Mouse (Mus musculus) MEL (cell line): ENCODE measurements at regions not wholly inside any gene's neighbourhood (a gene's known extent, or its start where the extent isn't known, plus 50 kb on each side); places are given as distances from the start of the nearest gene placed in this dataset.

Source experiments
- DNase-seq: peaks from one replicate; pipeline ENCODE4 v3.0.0; 2011; ENCODE audit warnings: low read depth, low spot score
- H3K27ac ChIP-seq: 2 replicates; pipeline ENCODE4 v1.5.1; 2012; ENCODE audit warnings: low read depth, mild to moderate bottlenecking, control low read depth, low read length, moderate library complexity; ENCODE audit not compliant: control insufficient read depth
- H3K27me3 ChIP-seq, 2 experiments: fragments of 150-350 bp in 1 of 2; sonication (generic) in 1 of 2; 2 replicates each; pipeline ENCODE4 v1.6.1; 2012; ENCODE audit warnings: low read length in 2 of 2, mild to moderate bottlenecking in 2 of 2, improper control_type of control experiment in 1 of 2, moderate library complexity in 1 of 2; ENCODE audit not compliant: insufficient read depth in 2 of 2, control insufficient read depth in 1 of 2
- H3K36me3 ChIP-seq, 2 experiments: 2 replicates each; pipeline ENCODE4 v1.6.1; 2012 to 2014; ENCODE audit warnings: low read length in 2 of 2, improper control_type of control experiment in 1 of 2, inconsistent platforms in 1 of 2, mild to moderate bottlenecking in 1 of 2; ENCODE audit not compliant: insufficient read depth in 2 of 2, control insufficient read depth in 1 of 2
- H3K4me1 ChIP-seq, 2 experiments: fragments of 150-350 bp in 1 of 2; sonication (generic) in 1 of 2; 2 replicates each; pipeline ENCODE4 v1.6.1; 2012; ENCODE audit warnings: low read length in 2 of 2, improper control_type of control experiment in 1 of 2, mild to moderate bottlenecking in 1 of 2; ENCODE audit not compliant: insufficient read depth in 2 of 2, control insufficient read depth in 1 of 2
- H3K4me3 ChIP-seq, 2 experiments: fragments of 150-350 bp in 1 of 2; sonication (generic) in 1 of 2; 2 replicates each; pipeline ENCODE4 v1.5.1; 2012; ENCODE audit warnings: low read depth in 2 of 2, low read length in 2 of 2, mild to moderate bottlenecking in 2 of 2, moderate library complexity in 2 of 2, control low read depth in 1 of 2, improper control_type of control experiment in 1 of 2; ENCODE audit not compliant: control insufficient read depth in 1 of 2, insufficient read depth in 1 of 2
- H3K79me2 ChIP-seq: 2 replicates; pipeline ENCODE4 v1.6.1; 2012; ENCODE audit warnings: mild to moderate bottlenecking, low read length, moderate library complexity; ENCODE audit not compliant: control insufficient read depth, poor library complexity, insufficient read depth
- H3K9ac ChIP-seq: 2 replicates; pipeline ENCODE4 v1.6.1; 2012; ENCODE audit warnings: low read depth, mild to moderate bottlenecking, control low read depth, low read length, moderate library complexity; ENCODE audit not compliant: control insufficient read depth, poor library complexity, severe bottlenecking
- H3K9me3 ChIP-seq: fragments of 150-350 bp; sonication (generic); replicated peaks from 2 replicates; pipeline ENCODE4 v1.6.1; 2012; ENCODE audit warnings: mild to moderate bottlenecking, low read length, improper control_type of control experiment, moderate library complexity; ENCODE audit not compliant: insufficient read depth
- CHD1 ChIP-seq: IDR thresholded peaks from 2 replicates; pipeline ENCODE4 v1.6.1; 2012; ENCODE audit warnings: low read depth, mild to moderate bottlenecking, inconsistent platforms, low read length, improper control_type of control experiment
- CHD2 ChIP-seq: IDR thresholded peaks from 2 replicates; pipeline ENCODE4 v1.6.1; 2011; ENCODE audit warnings: low read length, improper control_type of control experiment
- CTCF ChIP-seq, 3 experiments: IDR thresholded peaks in 2 of 3; conservative IDR thresholded peaks in 1 of 3; 2 replicates each; pipeline ENCODE4 v1.5.1; 2011 to 2012; ENCODE audit warnings: low read length in 3 of 3, low read depth in 2 of 3, mild to moderate bottlenecking in 2 of 3, improper control_type of control experiment in 1 of 3, inconsistent platforms in 1 of 3, mixed read lengths in 1 of 3, moderate library complexity in 1 of 3; ENCODE audit not compliant: control insufficient read depth in 1 of 3, insufficient read depth in 1 of 3, poor library complexity in 1 of 3, severe bottlenecking in 1 of 3
- ELF1 ChIP-seq: IDR thresholded peaks from 2 replicates; pipeline ENCODE4 v1.6.1; 2014; ENCODE audit warnings: low read depth, mild to moderate bottlenecking, inconsistent platforms, low read length, improper control_type of control experiment, moderate library complexity
- GABPA ChIP-seq: IDR thresholded peaks from 2 replicates; pipeline ENCODE4 v1.6.1; 2012; ENCODE audit warnings: low read depth, mild to moderate bottlenecking, inconsistent platforms, low read length, improper control_type of control experiment, moderate library complexity
- HCFC1 ChIP-seq: IDR thresholded peaks from 2 replicates; pipeline ENCODE4 v1.6.1; 2012; ENCODE audit warnings: low read depth, mild to moderate bottlenecking, inconsistent platforms, low read length, improper control_type of control experiment, moderate library complexity
- JUND ChIP-seq: IDR thresholded peaks from 2 replicates; pipeline ENCODE4 v1.6.1; 2011; ENCODE audit warnings: low read depth, mild to moderate bottlenecking, improper control_type of control experiment, low read length
- MAFK ChIP-seq: IDR thresholded peaks from 2 replicates; pipeline ENCODE4 v1.6.1; 2011; ENCODE audit warnings: low read depth, mild to moderate bottlenecking, low read length, improper control_type of control experiment, borderline replicate concordance
- MAX ChIP-seq: IDR thresholded peaks from 2 replicates; pipeline ENCODE4 v1.6.1; 2011; ENCODE audit warnings: low read length, improper control_type of control experiment
- MAZ ChIP-seq: IDR thresholded peaks from 2 replicates; pipeline ENCODE4 v1.6.1; 2012; ENCODE audit warnings: low read depth, mild to moderate bottlenecking, inconsistent platforms, low read length, improper control_type of control experiment
- MEF2A ChIP-seq: IDR thresholded peaks from 2 replicates; pipeline ENCODE4 v1.6.1; 2014; ENCODE audit warnings: low read depth, mild to moderate bottlenecking, inconsistent platforms, low read length, improper control_type of control experiment; ENCODE audit not compliant: poor library complexity, insufficient replicate concordance, severe bottlenecking; ENCODE audit errors: extremely low read depth
- MXI1 ChIP-seq: IDR thresholded peaks from 2 replicates; pipeline ENCODE4 v1.6.1; 2011; ENCODE audit warnings: mild to moderate bottlenecking, low read depth, low read length, improper control_type of control experiment
- MYB ChIP-seq: IDR thresholded peaks from 2 replicates; pipeline ENCODE4 v1.6.1; 2011; ENCODE audit warnings: mild to moderate bottlenecking, low read depth, low read length, improper control_type of control experiment
- MYC ChIP-seq: IDR thresholded peaks from 2 replicates; pipeline ENCODE4 v1.6.1; 2011; ENCODE audit warnings: low read depth, mild to moderate bottlenecking, low read length, improper control_type of control experiment, moderate library complexity
- NELFE ChIP-seq: IDR thresholded peaks from 2 replicates; pipeline ENCODE4 v1.6.1; 2011; ENCODE audit warnings: low read depth, low read length, improper control_type of control experiment
- POLR2AphosphoS5 ChIP-seq: IDR thresholded peaks from 2 replicates; pipeline ENCODE4 v1.6.1; 2012; ENCODE audit warnings: low read depth, borderline replicate concordance, mild to moderate bottlenecking, inconsistent platforms, low read length, moderate library complexity, mixed read lengths
- RAD21 ChIP-seq: IDR thresholded peaks from 2 replicates; pipeline ENCODE4 v1.6.1; 2011; ENCODE audit warnings: mild to moderate bottlenecking, low read depth, low read length, improper control_type of control experiment
- SMC3 ChIP-seq: IDR thresholded peaks from 2 replicates; pipeline ENCODE4 v1.6.1; 2011; ENCODE audit warnings: low read depth, low read length, improper control_type of control experiment
- TBP ChIP-seq: IDR thresholded peaks from 2 replicates; pipeline ENCODE4 v1.8.0; 2011; ENCODE audit warnings: low read depth, low read length, improper control_type of control experiment
- UBTF ChIP-seq: IDR thresholded peaks from 2 replicates; pipeline ENCODE4 v1.6.1; 2012; ENCODE audit warnings: low read depth, mild to moderate bottlenecking, inconsistent platforms, low read length, improper control_type of control experiment, moderate library complexity, borderline replicate concordance; ENCODE audit not compliant: insufficient read depth
- USF2 ChIP-seq, 2 experiments: IDR thresholded peaks; 2 replicates each; pipeline ENCODE4 v1.6.1; 2011 to 2012; ENCODE audit warnings: improper control_type of control experiment in 2 of 2, low read length in 2 of 2, borderline replicate concordance in 1 of 2, inconsistent platforms in 1 of 2, low read depth in 1 of 2, mild to moderate bottlenecking in 1 of 2; ENCODE audit not compliant: insufficient read depth in 1 of 2
- ZC3H11A ChIP-seq: IDR thresholded peaks from 2 replicates; pipeline ENCODE4 v1.6.1; 2012; ENCODE audit warnings: low read depth, mild to moderate bottlenecking, inconsistent platforms, low read length, improper control_type of control experiment
- ZKSCAN1 ChIP-seq: IDR thresholded peaks from 2 replicates; pipeline ENCODE4 v1.6.1; 2012; ENCODE audit warnings: low read depth, mild to moderate bottlenecking, inconsistent platforms, low read length, improper control_type of control experiment, moderate library complexity
- ZMIZ1 ChIP-seq: IDR thresholded peaks from 2 replicates; pipeline ENCODE4 v1.6.1; 2012; ENCODE audit warnings: low read depth, mild to moderate bottlenecking, inconsistent platforms, low read length, improper control_type of control experiment, moderate library complexity
- ZNF384 ChIP-seq: IDR thresholded peaks from 2 replicates; pipeline ENCODE4 v1.6.1; 2012; ENCODE audit warnings: low read depth, mild to moderate bottlenecking, inconsistent platforms, low read length, improper control_type of control experiment

DNA sequence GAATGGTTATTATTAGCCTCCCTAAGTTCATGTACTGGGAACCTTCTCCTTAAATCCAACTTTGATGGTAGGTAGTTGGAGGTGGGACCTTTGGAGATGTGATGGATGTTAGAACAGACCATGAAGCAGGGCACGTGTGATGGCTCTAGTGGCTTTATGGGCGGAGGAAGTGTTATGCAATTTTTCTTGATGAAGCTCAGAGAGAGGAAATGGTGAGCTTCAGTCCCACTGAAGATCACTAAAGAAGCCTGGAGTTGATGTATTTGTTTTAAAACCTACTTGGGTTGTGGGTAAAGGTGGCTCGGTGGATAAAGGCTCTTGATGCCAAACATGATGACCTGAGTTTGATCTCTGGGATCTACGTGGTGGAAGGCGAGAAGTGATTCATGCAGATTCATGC, 66.5 kb upstream of the Neurl1b start:
- H3K27ac ChIP-seq = no peak overlapping the region
- no peak for DNase-seq
- TF ChIP-seq ELF1 (no peak), USF2 (IDR thresholded peaks at IDR 0.05; ENCODE audit: borderline replicate concordance in 1 of 2, insufficient read depth in 1 of 2, low read depth in 1 of 2, low read length in 2 of 2) (no peak), RAD21 (no peak), NELFE (no peak), UBTF (no peak), MYC (no peak), POLR2AphosphoS5 (no peak), ZC3H11A (no peak), ZKSCAN1 (no peak), CTCF (IDR thresholded peaks at IDR 0.05 in 2 of 3, conservative IDR thresholded peaks at IDR 0.05 in 1 of 3; ENCODE audit: control insufficient read depth in 1 of 3, insufficient read depth in 1 of 3, low read depth in 2 of 3, low read length in 3 of 3, poor library complexity in 1 of 3, severe bottlenecking in 1 of 3) (no peak), GABPA (no peak), SMC3 (no peak), MAZ (no peak), JUND (no peak), CHD1 (no peak), MAFK (no peak), TBP (no peak), ZMIZ1 (no peak), CHD2 (no peak)
- no peak overlapping the region for H3K4me3 ChIP-seq
- no peaks in the 10 kb centered on the region for H3K9me3 ChIP-seq
- no peaks in the 10 kb centered on the region for H3K36me3 ChIP-seq
- no peaks in the 10 kb centered on the region for H3K4me1 ChIP-seq
- H3K9ac ChIP-seq = no peak overlapping the region
- no peaks in the 10 kb centered on the region for H3K79me2 ChIP-seq
- H3K27me3 ChIP-seq = peaks cover 3% of the 10 kb centered on the region in 2 experiments; a peak in 3 of 4 replicates

- Histone ChIP-seq H3K36me3 (no peaks in the 10 kb centered on the region), H3K4me3 (no peak overlapping the region), H3K79me2 (no peaks in the 10 kb centered on the region), H3K27me3 (peaks cover 5 to 8% of the 10 kb centered on the region in 2 experiments), H3K4me1 (no peaks in the 10 kb centered on the region), H3K9me3 (no peaks in the 10 kb centered on the region), H3K9ac (no peak overlapping the region), H3K27ac (no peak overlapping the region)
- TF ChIP-seq MXI1 = no peak
- no peak for TF ChIP-seq USF2 (IDR thresholded peaks at IDR 0.05; ENCODE audit: borderline replicate concordance in 1 of 2, insufficient read depth in 1 of 2, low read depth in 1 of 2, low read length in 2 of 2)
- no peak for TF ChIP-seq MAX
- TF ChIP-seq ZC3H11A = no peak
- TF ChIP-seq JUND = no peak
- TF ChIP-seq ZMIZ1 = no peak
- TF ChIP-seq MAZ = no peak
- no peak for TF ChIP-seq CHD1
- no peak for TF ChIP-seq HCFC1
- no peak for TF ChIP-seq MYB
- TF ChIP-seq ELF1 = no peak
- no peak for TF ChIP-seq MEF2A
- no peak for TF ChIP-seq UBTF
- TF ChIP-seq ZNF384 = no peak
- TF ChIP-seq POLR2AphosphoS5 = no peak
- no peak for DNase-seq
Observed at GRCm38 (mm10) chr17:26349741-26350140, 64.9 kb upstream of the Neurl1b start.
